Mouse (Mus musculus) layer of hippocampus, postnatal 14 days (tissue): ENCODE results near the gene Camk2d. TPM values are rescaled to one million over a fixed set of nuclear protein-coding genes. Genes with fewer than 3 reads are reported as not detected.

Experiments
- total RNA-seq, 2 experiments: library from RNA; stranded (reverse); gene quantifications; 2 replicates each; pipeline ENCODE4 v1.2.3; 2021

The Camk2d gene
- total RNA-seq, 2 experiments from 2014 or later = 43.2 to 64.1 TPM

Other genes starting within 250 kb of the Camk2d start
- 1 to 10 TPM; 1.4 to 2.0 TPM for gene Arsj, start 232.6 kb upstream of the Camk2d start, total RNA-seq